Mouse (Mus musculus) T-helper 2 cell (primary cell): Measurements from ENCODE around the gene Chkb.

Experiments used
- in situ Hi-C: fragments of 300-600 bp; cut with MboI, MseI; formaldehyde crosslinking; loops from one replicate; pipeline ENCODE4 v1.15.1; 2025; ENCODE audit warnings: high pct_unique_total_duplicates

The Chkb gene

DNA sequence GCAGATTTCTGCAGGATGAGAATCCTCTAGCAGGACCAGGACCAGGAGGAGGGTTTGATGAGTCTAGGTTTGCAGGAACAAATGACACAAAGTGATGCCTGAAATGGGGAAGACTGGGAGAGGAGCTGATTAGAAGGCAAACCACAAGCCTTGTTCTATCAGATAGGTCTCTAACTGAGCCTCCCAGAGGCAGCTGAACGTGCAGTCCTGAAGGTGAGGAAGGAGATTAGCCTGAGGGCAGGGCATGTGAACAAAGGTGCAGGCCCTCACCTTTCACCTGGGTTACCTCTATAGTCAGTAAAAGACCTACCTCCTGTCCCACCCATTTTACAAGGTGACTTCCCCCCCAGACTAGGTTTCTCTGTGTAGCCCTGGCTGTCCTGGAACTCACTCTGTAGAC, 30.0 kb downstream of the Chkb start:
- in situ Hi-C loops, result no loop called here

DNA sequence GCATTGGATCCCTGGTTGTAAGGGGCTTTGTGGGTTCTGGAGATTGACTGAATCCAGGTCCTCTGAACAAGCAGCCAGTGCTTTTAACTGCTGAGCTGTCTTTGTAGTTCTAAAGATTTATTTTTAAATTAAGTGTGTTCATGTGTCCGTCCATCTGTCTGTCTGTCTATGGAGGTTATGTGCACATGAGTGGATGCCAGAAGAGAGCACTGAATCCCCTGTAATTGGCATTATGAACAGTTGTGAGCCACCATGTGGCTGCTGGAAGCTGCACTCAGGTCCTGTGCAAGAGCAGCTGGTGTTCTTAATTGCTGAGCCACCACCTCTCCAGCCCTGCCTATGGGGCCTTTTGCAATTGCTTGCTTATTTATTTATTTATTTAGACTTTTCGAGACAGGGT, 31.6 kb downstream of the Chkb start:
- in situ Hi-C loops, result no loop called here

DNA sequence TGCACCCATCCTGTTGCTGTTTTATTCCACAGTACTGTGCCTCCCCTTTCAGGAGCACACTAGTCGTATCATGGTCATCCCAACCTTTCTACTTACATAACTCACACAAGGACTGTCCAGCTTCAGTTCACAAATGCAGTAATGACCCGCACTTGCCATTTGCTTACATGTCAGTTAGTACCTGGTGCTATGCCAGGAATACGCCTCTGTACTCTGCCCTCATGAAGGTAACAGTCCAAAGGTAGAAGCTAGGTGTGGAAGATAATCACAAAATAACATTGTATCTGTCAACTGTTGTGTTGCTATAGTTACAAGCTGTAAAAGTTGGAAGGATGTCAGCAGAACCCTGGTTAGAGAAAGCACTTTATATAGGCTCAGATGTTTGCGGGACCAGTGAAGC, 32.8 kb downstream of the Chkb start:
- in situ Hi-C loops, result no loop called here

DNA sequence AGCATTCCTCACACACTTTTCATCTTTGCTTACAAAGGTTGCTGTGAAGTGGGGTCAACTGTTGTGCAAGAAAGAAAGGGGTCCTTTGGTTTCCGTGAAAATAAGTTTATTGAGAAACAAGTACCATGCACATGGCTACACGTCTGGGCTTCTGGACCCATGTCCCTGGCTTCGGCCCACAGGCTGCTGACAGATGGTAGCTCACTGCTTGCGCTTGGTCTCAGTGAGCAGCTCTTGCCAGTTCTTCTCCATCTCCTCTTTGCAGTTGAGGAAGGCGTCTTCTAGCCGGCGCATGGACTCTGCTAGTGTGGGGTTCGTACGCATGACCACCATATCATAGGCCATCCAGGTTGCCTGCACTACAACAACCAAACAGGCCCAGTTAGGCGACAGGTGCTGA, 39.6 kb downstream of the Chkb start:
- in situ Hi-C loops, result no loop called here

DNA sequence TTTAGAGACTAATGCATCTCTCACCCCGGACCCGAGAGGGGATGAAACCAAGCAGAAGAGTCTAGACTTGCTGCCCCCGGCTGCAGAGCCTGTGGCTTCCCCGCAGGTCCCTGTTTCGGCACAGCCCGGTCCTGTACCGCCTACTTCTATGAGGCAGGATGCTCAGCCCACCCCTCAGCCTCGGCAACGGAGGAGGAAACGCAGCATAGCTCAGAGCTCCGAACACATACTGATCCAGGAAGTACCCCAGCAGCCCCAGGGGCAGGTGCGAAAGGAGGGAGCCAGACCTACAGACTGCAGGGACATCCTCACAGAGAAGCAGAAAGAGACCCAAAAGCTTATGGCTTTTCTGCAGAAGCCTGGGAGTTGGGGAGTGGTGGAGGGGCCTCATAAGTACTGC, 42.6 kb downstream of the Chkb start:
- in situ Hi-C loops, result no loop called here

DNA sequence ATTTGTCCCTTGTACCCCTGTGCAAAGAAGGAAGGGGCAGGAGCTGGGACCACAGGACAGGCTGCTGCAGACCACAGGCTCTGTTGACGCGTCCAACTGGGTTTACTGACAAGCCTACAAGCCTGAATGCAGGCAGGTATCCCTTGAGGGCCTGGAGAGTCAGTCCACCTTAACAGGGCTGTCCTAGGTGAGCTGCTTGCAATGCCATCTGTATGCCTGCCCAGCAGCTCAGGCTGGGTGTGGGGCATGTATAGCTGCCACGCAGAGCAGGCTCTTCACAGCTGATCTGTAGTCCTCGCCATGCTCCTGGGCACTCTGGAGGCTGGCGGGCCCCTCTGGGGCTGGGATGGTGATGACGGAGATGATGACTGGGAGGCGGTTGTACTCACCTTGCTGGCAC, 45.1 kb downstream of the Chkb start, which contains the start of gene Klhdc7b:
Klhdc7b (plus strand) TSS at position 301 of the 400 bp plus-strand sequence.
- in situ Hi-C loops, result loop anchor here (5.0 kb wide), 1 partner anchor 42 kb away; no protein-coding TSS in a partner anchor

DNA sequence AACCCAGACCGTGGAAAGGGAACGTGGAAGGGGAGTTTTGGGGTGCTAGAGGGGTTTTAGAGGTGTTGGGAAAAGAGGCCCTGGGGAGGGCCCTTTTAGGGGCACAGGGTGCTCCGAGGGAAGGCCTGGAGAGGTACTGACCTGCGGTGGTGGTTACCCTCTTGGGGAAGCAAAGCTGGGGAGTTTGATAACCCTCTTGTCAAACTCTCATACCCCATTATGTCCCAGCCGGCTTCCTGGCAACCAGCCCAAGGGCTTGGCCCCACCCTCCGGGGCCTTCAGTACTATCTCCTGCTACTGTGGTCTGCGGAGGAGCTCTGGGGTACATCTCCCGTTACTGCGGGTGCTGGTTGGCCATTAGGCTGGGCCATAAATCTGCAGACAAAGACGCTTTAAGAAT, 50.3 kb downstream of the Chkb start:
- in situ Hi-C loops, result no loop called here

DNA sequence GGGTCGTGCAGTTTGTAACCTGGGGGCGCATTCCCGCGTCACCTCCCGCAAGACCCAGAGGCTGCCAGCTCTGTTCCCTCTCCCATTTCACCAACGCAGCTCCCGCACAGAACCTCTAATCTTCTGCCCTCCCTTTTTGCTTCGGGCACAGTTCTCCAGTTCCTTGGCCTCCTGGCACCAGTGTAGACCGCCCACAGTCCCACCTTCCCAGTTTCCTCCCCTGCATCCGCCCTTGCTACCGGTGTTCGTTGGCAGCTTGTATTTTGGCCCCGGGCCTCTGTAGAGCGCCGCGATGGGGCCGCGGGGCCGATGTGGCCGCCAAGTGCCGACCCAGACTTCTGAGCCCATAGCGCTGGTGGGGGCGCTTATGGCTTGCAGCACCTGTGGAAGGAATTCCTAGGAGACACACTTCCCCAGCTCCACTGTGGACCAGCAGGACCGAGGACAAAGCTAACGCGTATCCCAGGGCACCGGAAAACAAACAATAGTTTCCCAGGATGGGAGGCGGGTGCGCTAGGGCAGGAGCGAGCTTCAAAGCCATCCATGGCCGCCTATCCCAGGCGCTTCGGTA, 50.8 kb downstream of the Chkb start, which contains the start of gene Odf3b:
Odf3b (minus strand) TSS at position 452 of the 571 bp plus-strand sequence.
- in situ Hi-C loops, result no loop called here

DNA sequence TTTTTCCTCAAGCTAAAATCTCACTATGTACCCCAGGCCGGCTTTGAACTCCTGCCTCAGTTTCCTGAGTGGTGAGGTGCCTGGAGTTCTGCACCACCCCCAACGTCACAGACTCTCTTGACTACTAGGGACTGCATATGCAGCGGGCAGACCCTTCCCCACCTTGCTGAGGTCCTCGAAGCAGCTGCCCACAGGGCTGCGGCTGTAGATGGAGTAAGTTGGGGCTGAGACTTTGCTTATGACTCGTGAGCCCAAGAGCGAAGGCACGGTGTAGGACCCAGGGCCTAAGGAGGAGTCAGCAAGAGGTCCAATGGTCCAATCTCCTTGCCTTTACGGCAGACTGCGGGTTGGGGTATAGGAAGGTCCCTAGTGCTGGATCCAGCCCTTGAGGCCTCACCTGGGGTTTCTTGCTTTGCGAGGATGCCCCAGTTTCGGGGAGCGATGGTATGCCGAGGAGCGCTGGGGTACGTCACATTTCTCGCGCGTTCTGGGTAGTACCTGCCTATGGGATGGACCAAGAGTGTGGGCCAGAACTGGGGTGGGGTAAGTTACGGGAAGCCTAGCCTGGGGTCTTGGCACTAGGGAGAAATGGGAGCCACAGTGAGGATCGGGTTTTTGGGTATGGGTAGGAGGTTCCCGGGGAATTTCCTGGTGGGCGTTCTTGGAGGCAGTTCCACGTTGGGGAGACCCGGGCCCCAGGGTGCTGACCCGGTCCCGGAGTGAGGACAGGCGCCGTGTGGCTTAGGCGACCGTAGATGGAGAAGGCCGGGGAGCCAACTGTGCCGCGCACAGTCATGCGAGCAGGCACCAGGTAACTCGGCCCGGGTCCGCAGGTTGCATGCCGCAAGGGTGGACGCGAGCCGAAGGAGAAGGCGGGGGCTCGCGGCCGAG, 51.5 kb downstream of the Chkb start:
- in situ Hi-C loops, result no loop called here

DNA sequence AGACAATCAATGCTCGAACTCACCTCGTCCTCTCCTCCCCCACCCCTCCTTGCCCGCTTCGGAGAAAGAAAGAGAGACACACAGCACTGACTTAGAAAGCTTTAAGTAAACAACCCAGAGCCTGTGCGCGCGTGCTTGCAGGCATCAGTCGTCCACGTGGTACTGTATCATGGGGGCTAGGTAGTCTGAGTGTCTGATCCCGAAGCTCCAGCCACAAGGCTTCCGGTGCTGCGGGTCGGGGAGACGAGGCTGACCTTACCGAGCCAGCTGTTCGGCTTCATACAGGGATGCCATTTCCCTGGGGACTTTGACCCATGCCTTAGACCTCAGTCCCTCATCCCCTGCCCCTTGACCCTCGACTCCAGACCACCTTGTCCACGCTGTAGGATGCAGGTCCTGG, 52.3 kb downstream of the Chkb start:
- in situ Hi-C loops, result no loop called here

DNA sequence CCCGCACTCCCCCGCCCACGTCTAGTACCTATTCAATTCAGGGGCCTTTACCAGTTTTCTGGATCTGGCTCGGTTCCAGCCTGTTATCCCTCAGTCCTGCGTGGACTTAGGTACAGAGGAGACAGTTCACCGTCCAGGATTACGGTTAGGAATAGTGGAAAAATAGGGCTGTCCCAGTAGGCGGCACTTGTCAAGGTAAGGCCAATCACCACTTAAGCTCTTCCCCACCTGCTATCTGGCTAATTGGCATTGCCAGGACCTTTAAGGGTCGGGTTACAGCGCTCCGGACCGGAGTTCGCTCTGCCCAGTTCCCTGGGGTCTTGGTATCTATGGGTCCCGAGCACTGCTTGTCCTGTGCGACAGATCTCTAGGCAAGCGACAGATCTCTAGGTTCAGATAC, 52.8 kb downstream of the Chkb start, which contains the start of gene Tymp:
Tymp (minus strand) TSS at position 83 of the 400 bp plus-strand sequence.
- in situ Hi-C loops, result no loop called here
